Mouse (Mus musculus) A20 (cell line): Measurements from ENCODE around the gene Dtd1.

Source experiments
- DNase-seq: peaks from one replicate; pipeline ENCODE4 v3.0.0-alpha.2; 2011; ENCODE audit warnings: low read depth, low spot score

Gene Dtd1

DNA sequence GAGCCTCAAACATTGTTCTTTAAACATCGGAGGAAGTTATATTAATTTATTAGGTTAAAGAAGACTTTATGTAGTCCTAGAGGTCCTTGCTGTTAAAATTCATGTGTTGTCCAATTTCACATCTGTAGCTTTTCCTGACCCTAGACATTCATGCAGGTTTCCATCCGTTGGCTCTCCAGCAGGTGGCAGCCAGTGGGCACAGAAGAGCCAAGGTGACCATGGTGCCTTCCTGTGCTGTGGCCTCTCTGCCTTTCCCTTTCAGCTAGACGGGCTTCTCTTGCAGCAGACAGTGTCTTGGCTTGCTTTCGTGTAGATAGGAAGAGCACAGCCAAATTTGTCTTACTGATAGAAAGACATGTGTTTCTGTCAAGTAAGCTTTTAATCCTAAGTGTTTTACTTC, 39.0 kb downstream of the Dtd1 start:
- DNase-seq = no peak

DNA sequence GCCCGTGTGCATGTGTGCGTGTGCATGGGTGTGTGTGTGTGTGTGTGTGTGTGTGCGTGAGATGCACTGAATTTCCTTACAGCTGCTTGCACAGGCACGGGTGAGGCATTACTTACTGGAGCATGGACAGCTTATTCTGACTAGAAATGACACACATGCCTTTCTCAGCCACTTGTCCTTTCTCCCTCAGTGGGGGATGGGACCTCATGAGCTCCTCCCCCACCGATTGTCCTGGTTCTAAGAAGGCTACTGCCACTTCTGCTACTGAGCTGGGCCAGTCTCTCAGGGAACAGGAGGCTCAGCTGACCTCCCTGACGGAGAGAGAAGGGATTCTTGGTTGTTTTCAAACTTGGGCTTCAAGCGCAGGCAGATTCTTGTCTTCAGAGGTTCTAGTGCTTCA, 40.4 kb downstream of the Dtd1 start:
- no peak for DNase-seq

DNA sequence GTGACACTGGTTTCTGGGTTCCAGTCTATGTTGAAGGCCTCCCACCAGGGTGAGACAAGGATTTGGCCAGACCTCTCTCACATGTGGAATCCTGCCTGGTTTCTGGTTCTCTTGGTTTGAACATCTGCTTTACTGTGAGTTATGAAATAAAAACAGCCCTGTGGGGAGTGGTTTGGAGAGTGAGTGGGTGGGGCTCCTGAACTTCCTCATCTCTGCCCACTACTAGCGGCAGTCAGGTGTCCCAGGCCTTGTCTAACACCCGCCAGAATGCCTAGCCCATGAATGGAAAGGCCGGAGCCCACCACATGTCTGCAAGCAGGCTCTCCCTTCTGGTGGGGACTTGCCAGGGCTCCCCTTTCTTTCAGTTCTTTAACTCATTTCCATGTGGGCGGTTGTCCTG, 42.3 kb downstream of the Dtd1 start:
- DNase-seq = peak; percentile 22

- no peak for DNase-seq
These were observed 46.7 kb downstream of the Dtd1 start for GRCm38 (mm10) chr2:144646360-144646759.

- DNase-seq = no peak
These were observed 47.5 kb downstream of the Dtd1 start for GRCm38 (mm10) chr2:144647151-144647550.

DNA sequence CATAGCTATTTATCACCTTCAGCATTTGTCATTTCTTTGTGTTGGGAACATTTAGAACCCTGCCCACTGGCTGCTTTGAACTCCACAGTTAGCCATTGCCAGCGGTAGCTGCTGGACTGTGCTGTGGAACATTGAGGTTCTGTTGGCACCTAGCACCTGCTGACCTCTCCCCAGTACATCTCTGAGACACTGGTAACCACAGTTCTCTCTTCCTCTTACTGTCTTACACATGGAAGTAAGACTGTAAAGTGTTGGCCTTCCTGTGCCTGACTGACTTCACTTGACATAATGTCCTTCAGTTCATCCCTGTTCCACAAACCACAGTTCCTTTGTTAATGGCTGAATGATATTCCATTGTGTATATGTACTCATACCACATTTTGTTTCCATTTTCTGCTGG, 50.3 kb downstream of the Dtd1 start:
- DNase-seq = no peak

GRCm38 (mm10) chr2:144652841-144653240, 53.1 kb downstream of the Dtd1 start:
- no peak for DNase-seq

- no peak for DNase-seq
These were observed 55.6 kb downstream of the Dtd1 start for GRCm38 (mm10) chr2:144655307-144655706.

- DNase-seq = no peak
These were observed 68.8 kb downstream of the Dtd1 start for GRCm38 (mm10) chr2:144668507-144668906.

GRCm38 (mm10) chr2:144670289-144670930, 70.7 kb downstream of the Dtd1 start:
- no peak for DNase-seq

DNA sequence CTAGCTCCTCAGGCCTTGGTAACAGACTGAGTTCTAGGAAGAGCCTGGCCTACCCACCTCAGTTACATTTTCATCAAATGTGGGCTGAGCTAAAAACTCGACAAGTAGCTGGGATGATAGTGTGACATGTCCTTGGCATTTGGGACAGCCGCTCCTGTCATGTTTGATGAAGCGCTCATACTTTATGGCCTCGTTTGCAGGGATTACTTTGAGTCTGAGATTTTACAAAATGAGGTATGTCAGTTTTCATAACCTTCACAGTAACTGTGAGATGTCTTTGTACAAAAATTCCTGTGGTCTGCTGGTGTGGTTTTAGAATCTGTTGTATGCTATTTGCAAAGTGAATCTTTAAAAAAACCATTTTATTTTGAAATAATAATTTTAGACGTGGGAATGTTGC, 72.7 kb downstream of the Dtd1 start:
- DNase-seq = no peak

- no peak for DNase-seq
These were observed 77.0 kb downstream of the Dtd1 start for GRCm38 (mm10) chr2:144676546-144677228.

GRCm38 (mm10) chr2:144677229-144677571, 77.5 kb downstream of the Dtd1 start:
- no peak for DNase-seq

GRCm38 (mm10) chr2:144678779-144679178, 79.1 kb downstream of the Dtd1 start:
- DNase-seq = no peak

GRCm38 (mm10) chr2:144679394-144679793, 79.7 kb downstream of the Dtd1 start:
- no peak for DNase-seq

- DNase-seq = peak; percentile 30
These were observed 92.6 kb downstream of the Dtd1 start for GRCm38 (mm10) chr2:144692219-144692732.

GRCm38 (mm10) chr2:144692777-144693176, 93.1 kb downstream of the Dtd1 start:
- no peak for DNase-seq

- DNase-seq = no peak
These were observed 95.2 kb downstream of the Dtd1 start for GRCm38 (mm10) chr2:144694923-144695322.

DNA sequence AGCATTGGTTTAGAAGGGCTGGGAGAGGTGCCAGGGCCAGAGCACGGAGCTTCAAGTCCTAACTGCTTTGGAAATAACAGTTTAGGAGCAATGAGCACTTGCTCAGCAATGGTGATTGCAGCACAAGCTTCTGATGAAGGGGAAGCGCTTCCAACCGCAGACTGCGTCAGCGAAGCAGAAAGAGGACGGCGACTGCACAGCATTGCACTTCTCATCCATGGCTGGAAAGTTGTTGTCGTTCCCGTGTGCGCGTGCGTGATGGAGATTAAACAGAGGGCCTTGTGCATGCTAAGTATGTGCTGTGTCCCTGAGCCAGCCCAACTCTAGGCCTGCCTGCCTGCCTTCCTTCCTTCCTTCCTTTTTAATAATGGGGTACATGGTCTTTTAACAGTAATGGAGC, 98.3 kb downstream of the Dtd1 start:
- DNase-seq = no peak

GRCm38 (mm10) chr2:144700608-144701007, 100.9 kb downstream of the Dtd1 start:
- DNase-seq = no peak

DNA sequence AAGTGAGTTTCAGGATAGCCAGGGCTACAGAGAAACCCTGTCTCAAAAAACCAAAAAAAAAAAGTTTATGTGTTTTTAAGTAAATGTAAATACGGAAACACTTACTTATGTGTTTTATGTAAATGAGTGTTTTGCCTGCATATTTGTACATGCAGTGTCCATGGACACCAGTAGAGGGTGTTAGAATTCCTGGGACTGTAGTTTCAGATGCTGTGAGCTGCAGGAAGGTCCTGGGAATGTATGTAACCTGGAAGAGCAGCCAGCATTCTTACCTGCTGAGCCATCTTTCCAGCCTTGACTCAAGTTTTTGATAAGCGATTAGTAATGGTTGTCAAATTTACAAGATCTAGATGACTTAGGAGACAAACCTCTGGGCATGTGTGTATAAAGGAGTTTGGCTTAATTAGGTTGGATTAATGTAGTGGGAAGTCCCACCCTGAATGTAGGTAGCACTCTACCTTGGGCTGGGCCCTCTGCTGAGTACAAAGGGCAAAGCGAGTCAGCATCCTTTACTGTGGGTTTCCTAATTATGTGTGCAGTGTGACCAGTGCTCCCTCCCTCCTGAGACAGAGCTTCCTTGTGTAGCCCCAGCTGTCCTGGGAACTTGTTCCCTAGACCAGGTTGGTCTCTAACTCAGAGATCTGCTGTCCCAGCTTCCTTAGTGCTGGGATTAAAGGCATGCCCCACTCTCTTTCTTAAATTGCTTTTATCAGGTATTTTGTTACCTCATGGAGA, 101.9 kb downstream of the Dtd1 start:
- DNase-seq = no peak

DNA sequence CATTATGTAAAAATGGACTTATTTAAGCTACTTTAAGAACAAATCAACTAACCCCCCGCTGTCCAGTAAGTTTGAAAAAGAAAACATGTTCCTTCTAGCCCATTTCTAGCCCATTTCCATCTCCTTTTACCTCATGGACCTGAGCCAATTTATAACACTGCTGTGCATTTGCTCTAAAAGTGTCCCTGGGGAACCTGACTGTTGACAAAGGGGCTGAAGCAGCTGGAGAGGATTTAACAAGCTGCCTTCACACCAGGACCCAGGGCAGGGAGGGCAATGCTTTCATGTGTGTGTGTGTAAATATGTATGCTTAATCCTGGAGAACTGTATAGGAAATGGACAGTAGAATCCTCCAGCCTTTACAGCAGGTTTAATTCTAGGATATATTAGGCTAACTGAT, 109.6 kb downstream of the Dtd1 start:
- DNase-seq = no peak

DNA sequence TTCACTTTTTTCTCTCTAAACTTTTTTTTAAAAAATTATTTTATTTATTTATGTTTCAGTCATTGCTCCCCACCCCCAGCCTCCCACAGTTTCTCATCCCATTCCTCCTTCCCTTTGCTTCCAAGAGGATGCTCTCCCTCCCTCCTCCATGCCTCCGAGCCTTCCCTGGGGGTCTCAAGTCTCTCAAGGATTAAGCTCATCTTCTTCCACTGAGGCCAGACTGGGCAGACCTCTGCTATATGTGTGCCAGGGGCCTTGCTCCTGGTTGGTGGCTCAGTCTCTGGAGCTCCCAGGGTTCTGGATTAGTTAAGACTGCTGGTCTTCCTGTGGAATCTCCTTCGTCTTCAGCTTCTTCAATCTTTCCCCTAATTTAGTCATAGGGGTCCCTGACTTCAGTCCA, 110.0 kb downstream of the Dtd1 start:
- DNase-seq = no peak
